Mouse (Mus musculus): Measurements from ENCODE around the gene Proser2.

- no peak for TF ChIP-seq GATA1 (IDR thresholded peaks at IDR 0.05; ENCODE audit: borderline replicate concordance, low read length)
- TF ChIP-seq FLI1 (IDR thresholded peaks at IDR 0.05; ENCODE audit: low read length): no peak
Observed at GRCm38 (mm10) chr2:6100755-6101154, 29.3 kb downstream of the Proser2 start.

Measured in megakaryocyte, embryonic 14.5 days (primary cell).